Mouse (Mus musculus): ENCODE measurements around the gene Tmprss3. TPM values are rescaled to one million over a fixed set of nuclear protein-coding genes. Genes with fewer than 3 reads are reported as not detected.

Gene Tmprss3
- total RNA-seq (2021): not detected

DNA sequence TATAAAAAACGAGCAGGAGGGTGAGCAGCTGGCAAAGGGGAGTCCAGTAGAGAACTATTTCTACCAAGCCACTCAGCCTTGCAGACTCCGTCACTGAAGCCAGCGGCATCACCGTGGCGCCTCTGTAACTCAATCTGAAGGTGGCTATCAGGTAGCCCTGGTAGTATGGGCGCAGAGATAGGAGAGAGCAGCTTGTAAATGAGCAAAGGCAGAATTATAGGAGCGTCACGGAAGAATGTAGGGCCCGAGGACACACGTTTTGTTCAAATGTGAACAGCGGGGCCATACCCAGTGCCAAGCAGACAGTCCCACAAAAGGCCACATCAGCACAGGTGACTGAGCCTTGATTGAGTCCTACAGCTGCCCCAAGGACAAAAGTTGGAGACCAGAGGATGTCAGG is at the start of gene Tmprss3:
Gene Tmprss3 (minus strand): TSS at position 101 of the 400 bp plus-strand sequence.
- DNase-seq (ENCODE audit: low spot score): no peak
- intact Hi-C loops (cut with DNase I): no loop called here

DNA sequence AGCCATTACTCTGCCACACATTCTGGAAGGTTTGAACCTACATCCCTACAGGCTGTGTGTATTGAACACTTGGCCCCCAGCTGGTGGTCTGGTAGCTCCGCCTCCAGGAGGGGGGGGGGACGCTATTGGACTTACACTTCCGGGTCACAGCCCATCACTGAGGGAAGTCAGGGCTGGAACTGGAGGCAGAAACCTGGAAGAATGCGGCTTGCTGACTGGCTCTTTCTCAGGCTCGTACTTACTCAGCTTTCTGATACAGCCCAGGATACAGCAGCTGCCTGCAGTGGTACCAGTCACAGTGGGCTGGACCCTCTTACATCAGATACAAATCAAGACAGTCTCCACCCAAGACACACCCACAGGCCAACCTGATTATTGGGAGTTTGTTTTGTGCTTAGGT is 48.4 kb upstream of the Tmprss3 start:
- DNase-seq (ENCODE audit: low spot score): no peak
- intact Hi-C loops (cut with DNase I): no loop called here

DNA sequence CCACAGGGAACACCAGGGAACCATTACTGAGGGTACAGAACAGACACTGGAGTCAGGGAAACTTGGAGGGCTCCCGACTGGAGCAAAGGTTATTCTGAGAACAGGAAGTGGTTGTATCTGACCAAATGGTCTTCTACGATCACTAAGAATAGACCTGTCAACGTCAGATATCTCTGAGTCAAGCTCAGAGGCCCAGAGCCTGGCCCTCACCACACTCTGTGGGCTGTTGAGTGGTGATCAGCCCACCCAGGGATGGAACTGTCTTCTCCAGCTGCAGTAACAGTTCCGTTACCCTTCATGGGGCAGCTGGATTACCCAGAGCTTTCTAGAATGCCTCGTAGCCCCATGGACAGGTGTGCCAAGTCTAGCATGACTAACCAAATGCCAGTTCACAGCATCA is 46.5 kb upstream of the Tmprss3 start:
- intact Hi-C loops (cut with DNase I): no loop called here

DNA sequence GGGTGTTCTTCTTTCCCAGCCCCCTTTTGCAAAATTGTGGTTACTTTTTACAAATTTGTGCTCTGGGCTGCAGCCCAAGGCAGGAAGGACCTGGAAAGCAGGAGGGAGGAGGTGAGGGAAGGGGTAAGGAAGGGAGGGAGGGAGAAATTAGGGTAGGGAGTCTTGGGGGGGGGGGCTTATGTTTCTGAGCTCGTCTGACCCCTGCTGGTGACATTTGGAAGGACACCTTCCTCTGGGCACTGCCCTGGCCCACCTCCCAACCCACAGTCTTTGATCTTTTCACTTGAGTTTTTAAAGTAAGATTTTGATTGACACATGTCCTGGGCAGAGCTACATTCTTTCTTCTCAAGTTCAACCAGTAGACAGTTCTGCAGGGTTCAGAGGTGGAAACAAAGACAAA is 44.0 kb upstream of the Tmprss3 start:
- no peak for DNase-seq (ENCODE audit: low spot score)
- intact Hi-C loops (cut with DNase I): loop anchor here (2.0 to 5.0 kb wide), 2 partner anchors 104 to 230 kb away; no protein-coding TSS in a partner anchor

More for the DNA sequence above, 46.5 kb upstream of the Tmprss3 start:
- DNase-seq (ENCODE audit: low spot score): no peak

DNA sequence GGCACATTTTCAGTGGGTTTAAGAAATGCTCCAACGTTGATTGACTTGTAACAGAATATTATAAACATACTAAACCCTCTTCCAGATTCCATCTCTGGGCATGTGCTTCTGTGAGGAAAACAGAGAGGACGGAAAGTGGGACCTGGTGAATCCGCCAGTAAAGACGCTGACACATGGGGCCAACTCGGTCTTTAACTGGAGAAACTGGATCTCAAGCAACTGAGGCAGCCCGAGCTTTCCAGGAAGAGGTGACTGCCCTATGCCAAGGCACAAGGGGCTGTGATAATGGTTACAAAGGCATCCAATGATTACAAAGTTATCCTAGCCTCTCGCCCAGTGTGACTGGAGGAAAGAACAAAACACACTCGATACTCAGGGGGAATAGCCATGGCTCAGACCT is 42.4 kb upstream of the Tmprss3 start:
- intact Hi-C loops (cut with DNase I): loop anchor here (5.0 kb wide), 1 partner anchor 229 kb away; no protein-coding TSS in a partner anchor
- DNase-seq (ENCODE audit: low spot score): no peak

DNA sequence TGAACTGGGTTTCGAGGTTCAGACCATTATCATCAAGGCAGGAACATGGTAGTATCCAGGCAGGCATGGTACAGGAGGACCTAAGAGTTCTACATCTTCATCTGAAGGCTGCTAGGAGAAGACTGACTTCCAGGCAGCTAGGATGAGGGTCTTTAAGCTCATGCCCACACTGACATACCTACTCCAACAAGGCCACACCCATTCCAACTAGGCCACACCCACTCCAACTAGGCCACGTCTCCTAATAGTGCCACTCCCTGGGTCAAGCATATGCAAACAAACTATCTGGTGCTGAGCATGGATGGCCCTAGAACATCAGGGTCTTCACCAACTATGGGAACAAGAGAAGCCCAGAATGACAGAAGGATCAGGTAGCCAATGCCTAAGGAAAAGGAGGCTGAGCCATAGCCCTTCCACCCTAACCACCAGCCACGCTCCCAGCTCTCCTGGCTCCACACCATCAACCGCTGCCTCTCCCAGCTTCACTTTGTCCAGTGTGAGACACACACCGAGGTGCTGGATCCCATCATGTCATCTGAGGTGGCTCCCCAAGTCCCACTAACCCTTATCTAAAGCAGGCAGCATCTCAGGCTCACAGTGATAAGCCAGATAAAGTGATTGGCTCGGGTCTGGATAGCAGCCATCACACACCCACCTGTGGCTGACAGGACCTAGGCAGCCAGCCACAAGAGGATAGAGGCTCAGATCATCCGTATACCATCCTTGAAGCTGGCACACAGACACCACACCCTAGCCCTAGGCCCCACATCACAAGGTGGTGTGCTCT is 39.6 kb upstream of the Tmprss3 start:
- DNase-seq (ENCODE audit: low spot score): no peak
- intact Hi-C loops (cut with DNase I): no loop called here

DNA sequence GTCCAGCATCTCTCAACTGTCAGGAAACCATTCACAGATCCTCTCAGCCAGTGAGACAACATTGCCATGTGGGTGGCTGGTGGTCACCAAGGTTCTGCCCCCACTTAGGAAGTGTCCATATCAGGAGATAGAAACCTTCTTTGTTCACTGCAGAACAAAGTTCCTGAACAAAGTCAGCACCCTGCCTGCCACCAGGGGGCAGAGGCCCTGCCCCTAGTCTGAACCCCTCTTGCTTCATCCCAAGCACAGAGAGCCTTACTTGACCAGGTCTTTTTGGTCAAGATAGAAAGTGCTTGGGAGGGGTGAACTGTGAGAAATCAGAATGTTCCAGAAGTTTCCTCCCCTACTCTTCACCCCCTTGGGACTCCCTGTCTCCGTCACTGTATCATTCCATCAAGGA is 37.1 kb upstream of the Tmprss3 start:
- intact Hi-C loops (cut with DNase I): no loop called here
- DNase-seq (ENCODE audit: low spot score): no peak

DNA sequence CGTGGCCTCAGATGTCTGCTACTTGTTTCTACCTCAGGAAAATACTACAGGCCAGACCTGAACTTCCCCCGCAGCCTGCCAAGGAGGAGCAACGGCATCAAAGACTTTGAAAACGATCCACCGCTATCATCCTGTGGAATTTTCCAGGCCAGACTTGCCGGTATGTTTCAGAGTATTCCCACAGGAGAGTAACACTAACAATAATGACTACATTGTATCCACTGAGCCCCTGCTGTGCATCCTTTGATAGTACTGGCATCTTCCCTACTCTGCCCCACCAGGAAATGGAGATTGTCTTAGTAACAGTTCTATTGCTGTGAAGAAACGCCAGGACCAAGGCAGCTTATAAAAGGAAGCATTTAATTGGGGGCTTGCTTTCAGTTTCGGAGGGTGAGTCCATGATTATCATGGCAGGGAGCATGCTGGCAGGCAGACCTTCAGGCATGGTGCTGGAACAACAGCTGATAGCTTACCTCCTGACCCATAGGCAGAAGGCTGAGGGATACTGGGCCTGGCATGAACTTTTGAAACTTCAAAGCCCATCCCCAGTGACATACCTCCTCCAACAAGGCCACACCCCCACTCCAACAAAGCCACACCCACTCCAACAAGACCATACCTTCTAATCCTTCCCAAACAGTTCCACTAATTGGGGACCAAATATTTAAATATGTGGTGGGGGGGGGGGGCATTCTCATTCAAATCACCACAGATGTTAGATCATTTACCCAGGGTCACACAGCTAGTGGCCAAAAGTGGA is 33.7 kb upstream of the Tmprss3 start:
- DNase-seq (ENCODE audit: low spot score): no peak
- intact Hi-C loops (cut with DNase I): no loop called here

DNA sequence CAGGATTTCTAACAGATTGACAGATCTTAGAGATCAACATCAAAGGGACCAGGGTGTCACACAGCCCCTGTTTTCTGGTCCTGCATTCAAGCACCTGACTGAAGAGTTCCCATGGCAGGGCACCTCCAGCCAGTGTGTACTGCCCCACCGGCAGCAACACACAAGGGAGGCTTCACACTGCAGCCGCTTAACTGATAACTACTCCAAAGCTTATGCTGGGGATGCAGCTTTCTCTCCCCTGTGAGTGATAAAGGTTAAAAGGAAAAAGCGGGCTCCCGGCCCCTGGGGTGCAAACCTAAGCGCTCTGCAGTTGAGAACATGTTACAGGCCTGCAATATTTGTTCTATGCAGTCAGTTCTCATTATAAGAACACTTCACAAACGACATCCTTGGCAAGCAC is 33.0 kb upstream of the Tmprss3 start:
- DNase-seq (ENCODE audit: low spot score): no peak
- intact Hi-C loops (cut with DNase I): no loop called here

DNA sequence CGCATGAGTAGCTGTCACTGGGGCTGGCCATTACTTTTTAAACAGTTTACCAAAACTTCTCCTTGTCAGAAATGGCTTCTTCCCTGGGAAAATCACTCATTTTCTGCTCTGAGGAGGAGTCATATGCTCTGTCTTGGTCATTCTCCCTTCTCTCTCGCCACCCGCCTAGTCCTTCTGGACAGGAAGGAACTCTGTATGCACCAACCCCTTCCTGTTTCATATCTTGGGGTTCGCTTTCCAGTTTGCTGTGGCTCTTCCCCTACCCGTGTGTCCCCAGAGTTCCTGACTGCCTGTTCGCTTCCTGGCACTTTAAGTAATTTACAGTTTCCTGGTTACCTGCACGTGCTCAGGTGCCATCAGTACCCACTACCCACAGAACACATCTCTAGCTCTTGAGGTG is 28.2 kb upstream of the Tmprss3 start:
- DNase-seq (ENCODE audit: low spot score): no peak
- intact Hi-C loops (cut with DNase I): no loop called here

DNA sequence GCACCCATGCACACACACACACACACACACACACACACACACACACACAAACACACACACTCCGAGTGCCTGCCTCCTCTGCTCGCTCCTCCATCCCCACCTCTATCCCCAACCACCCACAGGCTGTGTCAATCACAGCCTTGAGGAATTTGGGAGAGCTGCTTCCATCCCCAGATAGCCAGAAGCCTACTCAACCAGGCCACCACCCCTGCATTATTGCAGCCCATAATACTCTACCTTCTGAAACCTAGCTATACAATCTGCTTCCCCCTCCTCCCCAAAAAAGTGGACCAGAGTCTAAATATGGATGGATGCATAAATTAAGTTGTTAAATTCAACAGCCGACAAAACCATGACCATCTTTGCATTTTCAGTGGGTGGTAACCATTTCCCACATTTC is 27.6 kb upstream of the Tmprss3 start:
- DNase-seq (ENCODE audit: low spot score): no peak
- intact Hi-C loops (cut with DNase I): no loop called here

DNA sequence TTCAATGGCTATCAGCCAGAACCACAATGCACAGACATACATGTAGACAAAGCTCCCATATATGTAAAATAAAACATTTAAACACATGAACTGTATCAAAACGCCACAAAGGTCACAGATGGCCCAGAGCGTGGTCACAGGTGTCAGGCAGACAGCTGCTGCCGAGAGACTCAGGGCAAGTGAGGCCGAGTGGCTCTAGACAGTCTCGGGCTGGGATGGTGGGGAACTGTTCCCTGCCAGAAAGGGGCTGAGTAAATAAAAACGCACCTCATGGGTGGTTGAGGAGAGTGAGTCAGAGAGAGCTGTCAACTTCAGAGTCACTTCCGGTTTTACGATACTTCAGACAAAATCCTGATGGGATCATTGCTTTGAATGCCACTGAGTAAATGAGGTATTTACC is 25.8 kb upstream of the Tmprss3 start:
- intact Hi-C loops (cut with DNase I): no loop called here
- DNase-seq (ENCODE audit: low spot score): no peak

DNA sequence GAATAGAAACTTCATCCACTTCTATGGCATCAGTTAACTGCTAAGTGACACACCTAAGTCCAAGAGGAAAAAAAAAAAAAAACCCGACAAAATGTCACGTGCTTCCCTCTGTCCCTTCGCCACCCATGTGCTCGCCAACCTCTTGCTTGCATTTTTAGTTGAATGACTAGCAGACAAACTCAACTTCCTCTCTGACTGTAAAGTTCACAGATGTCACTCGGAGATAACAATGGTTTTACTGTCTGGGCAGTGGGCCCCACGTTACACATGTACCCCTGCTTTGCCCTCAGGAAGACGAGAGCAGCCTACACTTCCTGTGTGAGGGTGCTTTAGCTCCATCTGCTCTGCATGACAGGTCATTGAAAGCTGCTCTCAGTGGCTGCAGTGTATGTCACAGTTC is 25.1 kb upstream of the Tmprss3 start:
- intact Hi-C loops (cut with DNase I): no loop called here
- no peak for DNase-seq (ENCODE audit: low spot score)

DNA sequence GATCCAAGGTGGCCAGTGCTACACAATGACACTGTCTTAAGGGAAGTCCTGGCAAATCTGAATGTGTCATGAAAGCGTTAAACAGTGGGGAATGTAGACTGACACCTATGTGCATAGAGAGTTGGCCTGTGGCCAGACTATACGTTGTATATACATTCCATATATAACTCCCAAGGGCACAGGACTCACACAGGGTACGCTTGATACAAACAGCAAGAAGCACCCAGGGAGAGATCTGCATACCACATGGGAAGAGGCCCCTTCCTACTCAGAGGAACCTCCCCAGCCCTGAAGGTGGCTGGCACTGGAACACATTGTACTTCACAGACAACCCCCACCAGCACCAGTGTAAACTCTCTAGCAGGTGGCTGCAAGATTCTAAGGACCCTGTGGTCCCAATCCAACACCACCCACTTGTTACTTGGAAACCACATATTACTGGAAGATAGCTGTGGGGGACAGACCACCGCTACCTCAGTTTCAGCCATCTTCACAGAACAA is 24.1 kb upstream of the Tmprss3 start:
- no peak for DNase-seq (ENCODE audit: low spot score)
- intact Hi-C loops (cut with DNase I): no loop called here

DNA sequence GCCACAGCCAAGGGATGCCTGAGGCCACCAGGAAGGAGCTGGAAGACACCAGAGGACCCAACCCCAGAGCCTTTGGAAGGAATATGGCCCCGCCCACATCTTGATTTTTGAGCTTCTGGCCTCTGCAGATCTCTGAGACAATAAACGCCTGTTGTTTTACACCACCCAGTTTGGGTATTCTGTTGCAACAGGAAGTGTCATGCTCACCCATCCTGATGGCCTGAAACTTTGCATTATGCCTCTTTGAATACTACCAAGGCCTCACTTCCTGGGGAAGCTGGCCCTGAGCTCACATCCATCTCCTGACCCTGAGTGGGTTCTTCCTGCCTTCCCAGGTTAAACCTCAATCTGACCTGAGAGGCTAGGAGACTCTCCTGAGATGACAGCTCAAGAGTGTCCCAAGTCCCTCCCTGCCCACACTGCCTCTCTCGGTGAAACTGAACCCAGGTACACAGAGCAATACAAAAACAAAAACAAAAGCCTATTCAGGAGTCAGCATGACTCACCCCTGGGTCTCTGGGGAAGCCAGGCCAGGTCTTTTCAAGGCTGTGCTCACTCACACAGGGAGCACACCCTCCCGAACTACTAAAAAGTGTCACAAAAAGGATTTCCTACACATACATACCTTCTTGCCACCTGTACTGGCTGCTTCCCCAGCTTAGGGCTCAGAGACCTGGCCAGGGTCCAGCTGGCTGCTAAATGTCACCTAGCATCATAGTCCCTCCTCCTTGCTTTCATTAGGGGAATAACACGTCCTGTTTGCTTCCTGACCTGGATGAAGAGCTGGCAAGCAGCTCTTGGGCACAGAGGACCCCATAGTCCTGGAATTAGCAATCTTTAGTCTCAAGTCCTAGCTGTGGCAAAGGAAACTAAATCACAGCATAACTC is 17.5 kb upstream of the Tmprss3 start:
- intact Hi-C loops (cut with DNase I): no loop called here
- DNase-seq (ENCODE audit: low spot score): no peak

DNA sequence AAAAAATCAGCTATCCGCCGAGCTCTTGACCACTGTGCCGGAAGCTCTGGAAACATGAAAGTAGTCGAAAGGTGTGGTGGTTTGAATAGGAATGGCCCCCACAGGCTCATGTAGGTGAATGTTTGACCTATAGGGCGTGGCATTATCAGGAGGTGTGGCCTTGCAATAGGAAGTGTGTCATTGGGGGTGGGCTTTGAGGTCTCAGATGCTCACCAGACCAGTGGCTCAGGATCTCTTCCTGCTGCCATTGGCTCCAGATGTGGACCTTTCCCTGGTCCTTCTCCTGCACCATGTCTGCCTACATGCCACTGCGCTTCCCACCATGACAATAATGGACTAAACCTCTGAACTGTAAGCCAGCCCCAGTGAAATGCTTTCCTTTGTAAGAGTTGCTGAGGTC is 13.1 kb upstream of the Tmprss3 start:
- intact Hi-C loops (cut with DNase I): no loop called here
- no peak for DNase-seq (ENCODE audit: low spot score)

DNA sequence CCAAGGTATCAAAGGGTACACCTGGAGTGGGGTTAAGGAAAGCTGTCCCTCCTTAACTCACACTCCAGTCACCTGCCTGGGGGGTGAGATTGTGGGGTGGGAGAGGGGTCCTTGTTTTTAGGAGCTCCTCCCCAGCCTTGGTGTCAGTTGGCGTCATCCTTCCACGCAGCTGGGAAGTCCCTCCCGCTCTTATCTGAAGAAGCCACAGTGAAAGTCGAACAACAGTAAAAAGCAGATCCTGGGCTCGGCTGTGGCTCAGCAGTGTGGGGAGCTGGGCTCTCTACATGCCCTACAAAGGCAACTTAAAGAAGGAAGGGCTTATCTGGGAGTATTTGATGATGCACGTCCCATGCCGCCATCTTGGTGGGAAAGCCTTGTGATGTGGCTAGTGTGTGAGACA is 11.5 kb upstream of the Tmprss3 start:
- intact Hi-C loops (cut with DNase I): no loop called here
- DNase-seq (ENCODE audit: low spot score): no peak

DNA sequence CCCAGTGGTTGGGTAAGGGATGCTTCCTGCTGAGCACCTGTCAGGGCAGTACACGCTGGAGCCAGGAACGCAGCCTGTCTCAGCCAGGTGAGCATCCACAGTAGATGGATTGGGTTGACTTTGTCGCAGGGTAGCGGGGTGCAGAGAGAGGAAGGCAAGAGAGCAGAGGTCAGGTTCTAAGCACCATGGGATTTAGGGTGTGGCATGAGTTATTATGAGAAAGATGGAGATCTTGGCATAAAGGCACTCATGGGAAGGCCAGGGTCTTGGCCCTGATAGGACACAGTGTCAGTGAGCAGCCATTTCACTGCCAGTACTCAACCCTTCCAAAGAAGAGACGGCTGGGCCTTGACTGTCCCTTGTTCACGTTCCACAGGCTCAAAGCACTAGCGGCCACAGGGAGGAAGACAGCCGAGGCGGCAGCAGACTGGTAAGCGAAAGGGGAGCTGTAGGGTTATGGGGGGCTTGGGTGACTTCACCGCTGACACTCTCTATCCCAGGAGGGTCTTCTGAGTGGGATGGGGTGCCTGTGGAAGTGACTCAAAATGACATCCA is 10.7 kb upstream of the Tmprss3 start:
- intact Hi-C loops (cut with DNase I): no loop called here
- no peak for DNase-seq (ENCODE audit: low spot score)

DNA sequence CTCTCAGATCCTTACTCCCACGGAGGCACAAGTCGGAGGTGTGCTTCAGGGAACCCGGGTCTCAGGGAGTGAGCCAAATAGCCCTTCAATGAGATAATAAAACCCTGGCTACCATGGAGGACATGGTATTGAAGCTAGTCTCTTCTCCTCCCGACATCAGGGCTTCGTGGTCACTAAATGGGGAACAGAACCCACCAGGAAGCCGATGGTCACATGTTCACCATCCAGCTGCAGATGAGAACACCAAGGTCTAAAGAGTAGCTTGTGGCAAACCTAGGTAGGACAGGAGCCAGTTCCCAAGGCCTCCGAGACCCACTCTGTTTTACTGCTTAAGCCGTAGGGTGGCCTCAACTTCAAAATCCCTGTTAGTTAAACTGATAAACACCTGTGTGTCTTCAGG is 9.9 kb upstream of the Tmprss3 start:
- DNase-seq (ENCODE audit: low spot score): no peak
- intact Hi-C loops (cut with DNase I): no loop called here

DNA sequence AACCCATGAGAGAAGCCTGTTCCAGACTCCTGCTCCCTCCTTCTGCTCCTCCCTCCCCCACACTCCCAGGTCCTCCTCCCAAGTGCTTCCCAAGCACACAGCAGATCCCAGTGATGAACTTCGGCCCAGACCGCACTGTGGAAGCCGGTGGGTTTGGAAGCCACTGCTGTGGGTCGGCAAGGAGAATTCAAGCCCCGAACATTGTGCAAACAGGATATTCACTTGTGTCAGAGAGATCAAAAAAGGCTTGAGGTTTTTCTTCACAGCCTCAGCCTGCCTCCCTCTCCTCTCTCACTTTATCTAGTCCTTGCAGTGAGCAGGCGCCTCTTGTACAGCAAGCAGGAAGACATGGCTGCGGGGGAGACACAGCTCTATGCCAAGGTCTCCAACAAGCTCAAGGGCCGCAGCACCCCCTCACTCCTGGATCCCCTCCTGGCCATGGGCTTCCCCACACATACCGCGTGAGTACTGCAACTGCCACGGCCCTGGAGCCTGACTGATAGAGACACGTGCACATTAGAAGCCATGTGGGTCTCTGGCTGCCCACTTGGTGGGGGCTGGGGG is 9.1 kb upstream of the Tmprss3 start, which contains the start of gene Ubash3a:
Gene Ubash3a (plus strand): TSS at position 103 of the 564 bp plus-strand sequence.
- intact Hi-C loops (cut with DNase I): no loop called here

More for the DNA sequence above, 9.1 kb upstream of the Tmprss3 start, which contains the start of gene Ubash3a:
- no peak for DNase-seq (ENCODE audit: low spot score)
